ENCODE assay signal across 8 mouse cellular contexts in the genomic region with DNA sequence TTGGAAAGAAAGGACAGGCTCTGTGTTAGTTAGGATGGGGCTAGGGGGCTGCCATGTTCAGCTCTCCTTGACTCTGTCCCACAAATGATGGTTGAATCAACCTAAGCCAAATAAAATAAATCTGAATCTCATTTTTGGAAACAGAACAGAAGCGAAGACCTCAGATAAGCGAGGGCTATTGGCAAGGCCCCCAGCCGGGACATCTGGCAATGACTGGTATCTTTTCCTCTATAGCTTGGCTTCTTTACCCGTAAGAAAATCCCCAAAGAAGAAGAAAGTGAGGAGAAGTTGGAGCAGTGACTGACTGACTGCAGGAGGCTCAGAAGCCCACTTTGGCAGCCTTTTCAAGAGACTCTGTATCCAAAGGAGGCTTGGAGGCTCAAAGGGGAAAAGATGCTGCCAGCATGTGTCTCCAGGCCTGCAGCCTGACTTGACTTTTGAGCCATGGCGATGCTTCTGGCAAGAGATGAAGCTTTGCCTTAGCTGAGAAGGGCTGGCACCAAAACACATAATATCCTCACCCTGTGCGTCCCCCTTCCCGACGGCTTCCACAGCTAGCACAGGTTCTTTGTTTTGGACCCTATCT. TPM values are rescaled to one million over a fixed set of nuclear protein-coding genes. Genes with fewer than 3 reads are reported as not detected.
A peak's percentile ranks its signal among the peaks of the same experiment; 100 is the strongest.
DNase-seq lines count a peak whose midpoint lies in the region; ATAC-seq lines count a peak whose summit lies in the region.

No protein-coding gene starts in this region.

- H3K27ac ChIP-seq in kidney, embryonic 14.5 days (ENCODE audit: low read depth, low read length), result peak overlapping the region; percentile 42; the same call in 1 of the 2 replicates
- H3K27ac ChIP-seq in embryonic facial prominence, embryonic 10.5 days (replicated peaks), result peak overlapping the region; percentile 75
- H3K27ac ChIP-seq in hindbrain, embryonic 13.5 days, result peak overlapping the region; percentile 23; the same call in 1 of the 2 replicates
- H3K27ac ChIP-seq in neural tube, embryonic 12.5 days, result no peak overlapping the region

- H3K4me3 ChIP-seq in kidney, embryonic 14.5 days (ENCODE audit: low read length), result no peak overlapping the region
- H3K4me3 ChIP-seq in embryonic facial prominence, embryonic 10.5 days, result peak overlapping the region; percentile 48
- H3K4me3 ChIP-seq in hindbrain, embryonic 13.5 days, result peak overlapping the region; percentile 33
- no peak overlapping the region for H3K4me3 ChIP-seq in neural tube, embryonic 12.5 days

- peak overlapping the region; percentile 38 for H3K4me2 ChIP-seq in kidney, embryonic 14.5 days (replicated peaks; ENCODE audit: low read depth, low read length)
- H3K4me2 ChIP-seq in hindbrain, embryonic 13.5 days, result peak overlapping the region; percentile 56
- peak overlapping the region; percentile 57 for H3K4me2 ChIP-seq in neural tube, embryonic 12.5 days (replicated peaks)

- no peak for ATAC-seq in kidney, embryonic 14.5 days (ENCODE audit: low FRiP score, low TSS enrichment)
- no peak for ATAC-seq in hindbrain, embryonic 13.5 days (ENCODE audit: low FRiP score)
- no peak for ATAC-seq in neural tube, embryonic 12.5 days (ENCODE audit: low FRiP score, low read depth)

- H3K36me3 ChIP-seq in kidney, embryonic 14.5 days (ENCODE audit: control insufficient read depth, insufficient read depth, low read length), result no peaks in the 10 kb centered on the region
- H3K36me3 ChIP-seq in embryonic facial prominence, embryonic 10.5 days (replicated peaks), result 0 out of 2 replicates have a peak, but pooled peaks cover 1% of the 10 kb centered on the region
- H3K36me3 ChIP-seq in hindbrain, embryonic 13.5 days, result no peaks in the 10 kb centered on the region
- no peaks in the 10 kb centered on the region for H3K36me3 ChIP-seq in neural tube, embryonic 12.5 days

- WGBS in kidney, embryonic 14.5 days, result 42% methylated on average over 8 of the region's 8 CpGs
- 46% methylated on average over 8 of the region's 8 CpGs for WGBS in embryonic facial prominence, embryonic 10.5 days
- 55% methylated on average over 8 of the region's 8 CpGs for WGBS in hindbrain, embryonic 13.5 days
- WGBS in neural tube, embryonic 12.5 days, result 54% methylated on average over 8 of the region's 8 CpGs

- DNase-seq in kidney, postnatal 4 days, result no peak
- no peak for DNase-seq in embryonic facial prominence, embryonic 10.5 days (ENCODE audit: low spot score)
- DNase-seq in layer of hippocampus, adult 8-10 months (ENCODE audit: low spot score in 2 of 2), result no peak
- no peak for DNase-seq in layer of hippocampus, postnatal 14 days (ENCODE audit: low spot score in 2 of 2)
- DNase-seq in ovary, postnatal 10 days (ENCODE audit: low spot score), result no peak

- peak overlapping the region; percentile 29; the same call in 1 of the 2 replicates for H3K9ac ChIP-seq in kidney, embryonic 14.5 days (ENCODE audit: low read depth, low read length)
- H3K9ac ChIP-seq in hindbrain, embryonic 13.5 days, result peak overlapping the region; percentile 62; the same call in 1 of the 2 replicates
- 0 out of 2 replicates have a peak overlapping the region, but pooled peaks have one; percentile 21 for H3K9ac ChIP-seq in neural tube, embryonic 12.5 days

- 0 out of 2 replicates have a peak, but pooled peaks cover 4% of the 10 kb centered on the region for H3K4me1 ChIP-seq in kidney, embryonic 14.5 days (ENCODE audit: control insufficient read depth, insufficient read depth, low read length)
- peaks cover 19% of the 10 kb centered on the region for H3K4me1 ChIP-seq in embryonic facial prominence, embryonic 10.5 days
- H3K4me1 ChIP-seq in hindbrain, embryonic 13.5 days (replicated peaks), result peaks cover 14% of the 10 kb centered on the region
- H3K4me1 ChIP-seq in neural tube, embryonic 12.5 days, result 0 out of 2 replicates have a peak, but pooled peaks cover 7% of the 10 kb centered on the region

- no peaks in the 10 kb centered on the region for H3K9me3 ChIP-seq in kidney, embryonic 14.5 days (ENCODE audit: control insufficient read depth, low read length)
- H3K9me3 ChIP-seq in embryonic facial prominence, embryonic 10.5 days, result no peaks in the 10 kb centered on the region
- H3K9me3 ChIP-seq in hindbrain, embryonic 13.5 days, result no peaks in the 10 kb centered on the region
- H3K9me3 ChIP-seq in neural tube, embryonic 12.5 days, result no peaks in the 10 kb centered on the region

- H3K27me3 ChIP-seq in kidney, embryonic 14.5 days (ENCODE audit: control insufficient read depth, insufficient read depth, low read length), result no peaks in the 10 kb centered on the region
- peaks cover 6% of the 10 kb centered on the region; the same call in 1 of the 2 replicates for H3K27me3 ChIP-seq in embryonic facial prominence, embryonic 10.5 days (replicated peaks; ENCODE audit: low read depth, poor library complexity, severe bottlenecking)
- H3K27me3 ChIP-seq in hindbrain, embryonic 13.5 days, result no peaks in the 10 kb centered on the region
- H3K27me3 ChIP-seq in neural tube, embryonic 12.5 days (replicated peaks), result no peaks in the 10 kb centered on the region

RNA-seq across cellular contexts. Expression of gene Ankrd35, which starts 7.1 kb away (rescaled TPM):
- polyA plus RNA-seq in kidney, embryonic 14.5 days (2014; fragmentation: Nextera tagmentation; extraction: Ambion mirVana), result 0.33 and 0.37 TPM in 2 replicates
- 0.11 and 0.14 TPM in 2 replicates for polyA plus RNA-seq in embryonic facial prominence, embryonic 10.5 days (2016; fragmentation: Nextera tagmentation; extraction: Ambion mirVana)
- polyA plus RNA-seq in hindbrain, embryonic 13.5 days (2015; fragmentation: Nextera tagmentation; extraction: Ambion mirVana), result 0.84 and 0.89 TPM in 2 replicates
- 0.55 and 0.65 TPM in 2 replicates for polyA plus RNA-seq in neural tube, embryonic 12.5 days (2016; fragmentation: Nextera tagmentation; extraction: Ambion mirVana)
- 1 to 10 TPM; 5.9 to 8.7 (median 6.7) TPM for total RNA-seq in layer of hippocampus, adult 8-10 months (2022)
- 1 to 10 TPM; 6.4 to 6.5 TPM for total RNA-seq in layer of hippocampus, postnatal 14 days (2021)

RNA-seq across cellular contexts. Expression of gene Itga10, which starts 17.4 kb away (rescaled TPM):
- polyA plus RNA-seq in kidney, embryonic 14.5 days (2014; fragmentation: Nextera tagmentation; extraction: Ambion mirVana), result 0.73 and 1.1 TPM in 2 replicates
- 0.39 and 0.55 TPM in 2 replicates for polyA plus RNA-seq in embryonic facial prominence, embryonic 10.5 days (2016; fragmentation: Nextera tagmentation; extraction: Ambion mirVana)
- 0.82 and 0.91 TPM in 2 replicates for polyA plus RNA-seq in hindbrain, embryonic 13.5 days (2015; fragmentation: Nextera tagmentation; extraction: Ambion mirVana)
- 0.90 and 0.93 TPM in 2 replicates for polyA plus RNA-seq in neural tube, embryonic 12.5 days (2016; fragmentation: Nextera tagmentation; extraction: Ambion mirVana)
- total RNA-seq in layer of hippocampus, adult 8-10 months (2022), result 1 to 10 TPM; 1.5 to 4.0 (median 3.2) TPM
- 1 to 10 TPM; 1.1 to 2.5 TPM for total RNA-seq in layer of hippocampus, postnatal 14 days (2021)

RNA-seq across cellular contexts. Expression of gene Gm42957, which starts 27.6 kb away (rescaled TPM):
- polyA plus RNA-seq in kidney, embryonic 14.5 days (2014; fragmentation: Nextera tagmentation; extraction: Ambion mirVana), result not detected in 2 replicates
- 0.09 TPM in 2 replicates for polyA plus RNA-seq in embryonic facial prominence, embryonic 10.5 days (2016; fragmentation: Nextera tagmentation; extraction: Ambion mirVana)
- 0.05 and 0.12 TPM in 2 replicates for polyA plus RNA-seq in hindbrain, embryonic 13.5 days (2015; fragmentation: Nextera tagmentation; extraction: Ambion mirVana)
- 0.09 TPM in 2 replicates for polyA plus RNA-seq in neural tube, embryonic 12.5 days (2016; fragmentation: Nextera tagmentation; extraction: Ambion mirVana)
- total RNA-seq in layer of hippocampus, adult 8-10 months (2022), result 1 to 10 TPM in 1 of 4 experiments, under 1 TPM in 3; 0.36 to 1.1 (median 0.66) TPM
- under 1 TPM; 0.10 to 0.44 TPM for total RNA-seq in layer of hippocampus, postnatal 14 days (2021)

RNA-seq across cellular contexts. Expression of gene Pex11b, which starts 27.6 kb away (rescaled TPM):
- polyA plus RNA-seq in kidney, embryonic 14.5 days (2014; fragmentation: Nextera tagmentation; extraction: Ambion mirVana), result 55.8 and 59.6 TPM in 2 replicates
- polyA plus RNA-seq in embryonic facial prominence, embryonic 10.5 days (2016; fragmentation: Nextera tagmentation; extraction: Ambion mirVana), result 41.6 and 41.9 TPM in 2 replicates
- polyA plus RNA-seq in hindbrain, embryonic 13.5 days (2015; fragmentation: Nextera tagmentation; extraction: Ambion mirVana), result 49.0 and 50.2 TPM in 2 replicates
- polyA plus RNA-seq in neural tube, embryonic 12.5 days (2016; fragmentation: Nextera tagmentation; extraction: Ambion mirVana), result 43.9 and 45.9 TPM in 2 replicates
- 10 to 100 TPM; 53.5 to 66.1 (median 58.1) TPM for total RNA-seq in layer of hippocampus, adult 8-10 months (2022)
- total RNA-seq in layer of hippocampus, postnatal 14 days (2021), result 10 to 100 TPM; 48.1 to 49.8 TPM

RNA-seq across cellular contexts. Expression of gene Rbm8a, which starts 33.1 kb away (rescaled TPM):
- polyA plus RNA-seq in kidney, embryonic 14.5 days (2014; fragmentation: Nextera tagmentation; extraction: Ambion mirVana), result 167 and 236 TPM in 2 replicates
- polyA plus RNA-seq in embryonic facial prominence, embryonic 10.5 days (2016; fragmentation: Nextera tagmentation; extraction: Ambion mirVana), result 242 and 244 TPM in 2 replicates
- polyA plus RNA-seq in hindbrain, embryonic 13.5 days (2015; fragmentation: Nextera tagmentation; extraction: Ambion mirVana), result 123 and 129 TPM in 2 replicates
- polyA plus RNA-seq in neural tube, embryonic 12.5 days (2016; fragmentation: Nextera tagmentation; extraction: Ambion mirVana), result 146 and 147 TPM in 2 replicates
- total RNA-seq in layer of hippocampus, adult 8-10 months (2022), result 10 to 100 TPM; 45.5 to 61.5 (median 48.7) TPM
- total RNA-seq in layer of hippocampus, postnatal 14 days (2021), result 10 to 100 TPM; 51.9 to 52.5 TPM

Comparison
In these comparisons a context has a peak if more than half of its experiments do, and no peak if none do; other contexts are left out.
1. H3K4me3 ChIP-seq: peak in embryonic facial prominence, embryonic 10.5 days (single experiment) and hindbrain, embryonic 13.5 days (single experiment); none in kidney, embryonic 14.5 days (single experiment) and neural tube, embryonic 12.5 days (single experiment).
2. Peak in every context shown above with its lines, with median percentiles within 50 percentile points of each other: H3K4me2 ChIP-seq and H3K9ac ChIP-seq.